Mouse (Mus musculus): ENCODE measurements around the gene Ankrd44. TPM values are rescaled to one million over a fixed set of nuclear protein-coding genes. Genes with fewer than 3 reads are reported as not detected.
A peak's percentile ranks its signal among the peaks of the same experiment; 100 is the strongest.

Ankrd44 gene
- total RNA-seq, 1 experiment from 2014 or later: 51.0 TPM

- 0 out of 2 replicates have a peak, but pooled peaks have one; percentile 12 for ATAC-seq (replicated peaks; ENCODE audit: low read depth, poor library complexity, severe bottlenecking)
Observed at GRCm38 (mm10) chr1:54923366-54924308, 2.5 kb downstream of the Ankrd44 start.

GRCm38 (mm10) chr1:54922707-54923106, 3.5 kb downstream of the Ankrd44 start:
- ATAC-seq (replicated peaks; ENCODE audit: low read depth, poor library complexity, severe bottlenecking): no peak

DNA sequence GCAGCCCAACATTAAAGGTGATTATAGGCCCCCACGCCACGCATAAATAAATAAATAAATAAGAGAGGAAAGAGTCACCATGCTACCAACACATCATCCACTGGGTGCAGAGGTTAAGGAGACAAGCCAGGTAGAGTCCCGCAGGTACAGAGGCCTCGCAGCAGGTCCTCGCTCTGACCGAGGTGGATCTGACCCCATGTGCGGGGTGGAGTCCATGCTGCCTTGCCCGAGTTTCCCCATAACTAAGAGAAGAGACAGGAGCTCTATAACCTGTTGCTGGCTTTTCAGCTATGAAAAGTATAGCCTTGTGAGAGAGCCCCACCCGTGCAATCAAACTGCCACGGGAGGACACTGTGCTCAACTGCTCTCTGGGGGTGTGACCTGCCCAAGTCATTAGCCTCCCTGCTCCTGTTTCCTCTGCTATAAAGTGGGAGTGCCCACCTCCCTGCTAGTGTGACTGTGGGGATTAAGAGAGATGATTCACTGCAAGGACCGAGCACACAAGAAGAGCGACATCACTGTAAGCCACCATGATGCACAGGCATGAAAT, 4.1 kb downstream of the Ankrd44 start:
- ATAC-seq (replicated peaks; ENCODE audit: low read depth, poor library complexity, severe bottlenecking): no peak

GRCm38 (mm10) chr1:54920132-54920531, 6.1 kb downstream of the Ankrd44 start:
- ATAC-seq (replicated peaks; ENCODE audit: low read depth, poor library complexity, severe bottlenecking): peak; percentile 37

- ATAC-seq (replicated peaks; ENCODE audit: low read depth, poor library complexity, severe bottlenecking): no peak
Observed at GRCm38 (mm10) chr1:54916456-54916855, 9.7 kb downstream of the Ankrd44 start.

GRCm38 (mm10) chr1:54914387-54914786, 11.8 kb downstream of the Ankrd44 start:
- ATAC-seq (replicated peaks; ENCODE audit: low read depth, poor library complexity, severe bottlenecking): peak; percentile 33

DNA sequence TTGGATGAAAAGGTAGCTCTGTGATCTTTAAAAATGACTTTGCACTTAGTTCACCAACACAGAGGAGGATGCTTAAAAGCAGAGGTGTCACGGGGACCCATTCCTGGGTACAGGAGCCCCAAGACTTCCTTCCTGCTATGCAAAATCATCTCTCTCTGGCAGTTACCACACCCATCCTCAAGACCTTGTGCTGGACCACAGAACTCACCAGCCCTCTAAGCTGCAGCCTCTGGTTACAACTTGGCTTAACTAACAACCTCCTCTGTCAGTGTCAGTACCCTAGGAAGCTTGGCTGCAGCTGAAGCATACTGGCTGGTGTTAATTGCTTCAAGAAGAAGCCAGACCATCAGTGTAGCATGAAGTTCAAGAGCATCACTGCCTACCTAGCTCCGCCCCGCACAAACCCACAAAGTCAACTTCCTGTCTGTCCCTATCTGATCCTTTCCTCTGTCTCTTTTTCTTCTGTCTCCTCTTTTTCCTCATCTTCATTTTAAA, 12.8 kb downstream of the Ankrd44 start:
- peak; percentile 51 for ATAC-seq (replicated peaks; ENCODE audit: low read depth, poor library complexity, severe bottlenecking)

GRCm38 (mm10) chr1:54913063-54913335, 13.2 kb downstream of the Ankrd44 start:
- ATAC-seq (replicated peaks; ENCODE audit: low read depth, poor library complexity, severe bottlenecking): no peak

DNA sequence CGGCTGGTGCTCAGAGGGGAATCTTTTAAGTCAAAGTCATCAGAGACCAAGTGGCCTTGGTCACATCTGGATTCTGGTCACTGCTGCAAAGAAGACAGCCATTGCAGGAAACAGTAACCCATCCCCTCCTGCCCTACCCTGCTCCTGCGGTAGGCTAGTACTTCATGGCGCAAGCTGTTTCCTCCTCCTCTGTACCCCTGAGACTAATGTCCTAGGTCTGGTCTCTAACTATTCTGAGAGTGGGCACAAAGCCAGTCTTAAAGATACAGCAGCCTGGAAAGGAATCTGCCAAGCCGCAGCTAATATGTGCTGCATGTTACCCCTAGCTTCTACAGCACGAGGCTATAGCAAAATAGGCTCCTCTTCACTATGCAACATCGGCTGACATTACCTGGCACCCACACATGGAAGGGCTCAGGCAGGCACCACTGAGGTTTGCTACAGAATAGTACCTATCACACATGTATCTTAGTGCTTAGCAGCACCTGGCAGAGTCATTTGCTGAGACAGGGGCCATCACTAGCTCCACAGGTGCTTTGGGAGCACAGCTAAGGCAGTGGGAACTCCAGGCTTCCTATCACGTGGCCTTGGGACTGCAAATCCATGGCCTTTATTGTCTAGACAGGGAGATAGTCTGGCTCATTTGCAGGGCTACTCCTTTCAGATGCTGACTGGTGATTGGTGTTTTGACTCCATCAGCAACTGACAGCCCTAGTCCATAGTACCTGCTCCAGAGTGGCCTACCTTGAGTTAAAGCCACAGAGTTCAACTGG, 13.7 kb downstream of the Ankrd44 start:
- peak; percentile 74 for ATAC-seq (replicated peaks; ENCODE audit: low read depth, poor library complexity, severe bottlenecking)

DNA sequence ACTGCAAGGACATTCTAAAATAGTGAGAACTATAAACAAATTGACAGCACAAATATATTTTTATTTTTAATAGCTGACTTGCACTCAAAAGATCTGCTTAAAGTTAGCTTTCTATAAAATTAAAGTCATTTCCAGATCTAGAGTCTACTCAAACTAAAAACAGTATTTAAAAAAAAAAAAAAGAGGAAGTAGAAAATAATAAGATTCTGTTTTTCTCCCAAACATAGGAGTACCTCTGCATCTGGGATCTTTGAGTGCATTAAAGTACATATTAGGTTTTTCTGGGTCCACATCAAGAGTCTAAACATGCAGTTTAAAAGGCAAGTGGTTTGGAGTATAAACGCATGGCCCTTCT, 15.0 kb downstream of the Ankrd44 start:
- no peak for ATAC-seq (replicated peaks; ENCODE audit: low read depth, poor library complexity, severe bottlenecking)

- ATAC-seq (replicated peaks; ENCODE audit: low read depth, poor library complexity, severe bottlenecking): no peak
Observed at GRCm38 (mm10) chr1:54910489-54911255, 15.5 kb downstream of the Ankrd44 start.

- ATAC-seq (replicated peaks; ENCODE audit: low read depth, poor library complexity, severe bottlenecking): no peak
Observed at GRCm38 (mm10) chr1:54908786-54909185, 17.4 kb downstream of the Ankrd44 start.

- ATAC-seq (replicated peaks; ENCODE audit: low read depth, poor library complexity, severe bottlenecking): no peak
Observed at GRCm38 (mm10) chr1:54907066-54907639, 19.0 kb downstream of the Ankrd44 start.

GRCm38 (mm10) chr1:54906322-54906721, 19.9 kb downstream of the Ankrd44 start:
- no peak for ATAC-seq (replicated peaks; ENCODE audit: low read depth, poor library complexity, severe bottlenecking)

DNA sequence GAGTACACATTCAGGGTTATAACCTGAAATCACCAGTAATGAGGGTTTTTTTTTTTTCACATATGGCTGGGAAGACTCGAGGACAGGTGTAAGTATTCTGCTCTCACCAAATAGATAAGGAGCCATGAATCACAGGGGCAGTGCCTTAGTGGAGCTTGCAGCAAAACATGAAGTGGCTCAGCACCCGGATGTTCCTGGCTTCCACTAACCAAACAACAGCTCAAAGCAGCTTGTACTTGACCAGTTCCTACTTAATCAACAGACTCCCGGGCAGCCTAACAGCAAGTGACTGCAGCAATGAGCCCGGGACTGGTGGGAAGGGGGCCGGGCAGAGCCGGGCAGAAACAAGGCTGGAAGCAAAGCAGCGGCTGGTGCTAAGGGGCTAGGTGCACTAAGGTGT, 20.6 kb downstream of the Ankrd44 start:
- no peak for ATAC-seq (replicated peaks; ENCODE audit: low read depth, poor library complexity, severe bottlenecking)

- ATAC-seq (replicated peaks; ENCODE audit: low read depth, poor library complexity, severe bottlenecking): no peak
Observed at GRCm38 (mm10) chr1:54904165-54904564, 22.0 kb downstream of the Ankrd44 start.

GRCm38 (mm10) chr1:54902689-54903246, 23.4 kb downstream of the Ankrd44 start:
- no peak for ATAC-seq (replicated peaks; ENCODE audit: low read depth, poor library complexity, severe bottlenecking)

- ATAC-seq (replicated peaks; ENCODE audit: low read depth, poor library complexity, severe bottlenecking): no peak
Observed at GRCm38 (mm10) chr1:54901084-54901483, 25.1 kb downstream of the Ankrd44 start.

- ATAC-seq (replicated peaks; ENCODE audit: low read depth, poor library complexity, severe bottlenecking): no peak
Observed at GRCm38 (mm10) chr1:54899247-54899646, 26.9 kb downstream of the Ankrd44 start.
